Mouse (Mus musculus): ENCODE results near the gene Pcx. TPM values are rescaled to one million over a fixed set of nuclear protein-coding genes. Genes with fewer than 3 reads are reported as not detected.

Pcx gene
- polyA plus RNA-seq, 1 experiment from 2014 or later, result 28.9 TPM

- Histone ChIP-seq H3K9ac (ENCODE audit: low read length) (no peak overlapping the region), H3K4me1 (replicated peaks; ENCODE audit: control insufficient read depth, insufficient read depth) (no peaks in the 10 kb centered on the region), H3K27ac (replicated peaks) (peak overlapping the region; percentile 20), H3K36me3 (ENCODE audit: control insufficient read depth, insufficient read depth, low read length) (no peaks in the 10 kb centered on the region), H3K4me3 (ENCODE audit: low read depth, low read length) (no peak overlapping the region), H3K4me2 (replicated peaks; ENCODE audit: low read depth) (no peak overlapping the region), H3K27me3 (ENCODE audit: control insufficient read depth, insufficient read depth, low read length) (no peaks in the 10 kb centered on the region), H3K9me3 (ENCODE audit: control insufficient read depth, low read length) (no peaks in the 10 kb centered on the region)
- no peak for TF ChIP-seq EP300 (optimal IDR thresholded peaks at IDR 0.05)
- TF ChIP-seq CTCF (IDR thresholded peaks at IDR 0.05; ENCODE audit: low read depth), result no peak
- DNase-seq (ENCODE audit: low spot score) (no peak), ATAC-seq (ENCODE audit: low FRiP score, low TSS enrichment) (no peak)
- WGBS, result 83% methylated on average over 1 of the region's 1 CpGs
Measured at GRCm38 (mm10) chr19:4571658-4572057, 61.4 kb downstream of the Pcx start.

GRCm38 (mm10) chr19:4572061-4572460 lies 61.8 kb downstream of the Pcx start:
- Histone ChIP-seq H3K4me3 (ENCODE audit: low read depth, low read length) (no peak overlapping the region), H3K36me3 (ENCODE audit: control insufficient read depth, insufficient read depth, low read length) (no peaks in the 10 kb centered on the region), H3K9ac (ENCODE audit: low read length) (no peak overlapping the region), H3K4me1 (replicated peaks; ENCODE audit: control insufficient read depth, insufficient read depth) (no peaks in the 10 kb centered on the region), H3K27ac (replicated peaks) (peak overlapping the region; percentile 20; the same call in 1 of the 2 replicates), H3K9me3 (ENCODE audit: control insufficient read depth, low read length) (no peaks in the 10 kb centered on the region), H3K27me3 (ENCODE audit: control insufficient read depth, insufficient read depth, low read length) (no peaks in the 10 kb centered on the region), H3K4me2 (replicated peaks; ENCODE audit: low read depth) (no peak overlapping the region)
- ATAC-seq (ENCODE audit: low FRiP score, low TSS enrichment) (no peak), DNase-seq (ENCODE audit: low spot score) (no peak)
- TF ChIP-seq CTCF (IDR thresholded peaks at IDR 0.05; ENCODE audit: low read depth), result no peak
- no peak for TF ChIP-seq EP300 (optimal IDR thresholded peaks at IDR 0.05)
- WGBS, result 73% methylated on average over 4 of the region's 4 CpGs

- Histone ChIP-seq H3K27ac (replicated peaks) (no peak overlapping the region), H3K4me3 (ENCODE audit: low read depth, low read length) (no peak overlapping the region), H3K4me1 (replicated peaks; ENCODE audit: control insufficient read depth, insufficient read depth) (no peaks in the 10 kb centered on the region), H3K9me3 (ENCODE audit: control insufficient read depth, low read length) (no peaks in the 10 kb centered on the region), H3K9ac (ENCODE audit: low read length) (no peak overlapping the region), H3K4me2 (replicated peaks; ENCODE audit: low read depth) (no peak overlapping the region), H3K27me3 (ENCODE audit: control insufficient read depth, insufficient read depth, low read length) (no peaks in the 10 kb centered on the region), H3K36me3 (ENCODE audit: control insufficient read depth, insufficient read depth, low read length) (no peaks in the 10 kb centered on the region)
- DNase-seq (ENCODE audit: low spot score), result no peak
- no peak for ATAC-seq (ENCODE audit: low FRiP score, low TSS enrichment)
- WGBS, result 81% methylated on average over 8 of the region's 8 CpGs
- TF ChIP-seq EP300 (optimal IDR thresholded peaks at IDR 0.05) (no peak), CTCF (IDR thresholded peaks at IDR 0.05; ENCODE audit: low read depth) (no peak)
Measured at GRCm38 (mm10) chr19:4572467-4572866, 62.2 kb downstream of the Pcx start.

GRCm38 (mm10) chr19:4573241-4573640 lies 63.0 kb downstream of the Pcx start:
- Histone ChIP-seq H3K4me1 (replicated peaks; ENCODE audit: control insufficient read depth, insufficient read depth) (no peaks in the 10 kb centered on the region), H3K27me3 (ENCODE audit: control insufficient read depth, insufficient read depth, low read length) (no peaks in the 10 kb centered on the region), H3K9me3 (ENCODE audit: control insufficient read depth, low read length) (no peaks in the 10 kb centered on the region), H3K4me3 (ENCODE audit: low read depth, low read length) (no peak overlapping the region), H3K27ac (replicated peaks) (no peak overlapping the region), H3K4me2 (replicated peaks; ENCODE audit: low read depth) (no peak overlapping the region), H3K36me3 (ENCODE audit: control insufficient read depth, insufficient read depth, low read length) (no peaks in the 10 kb centered on the region), H3K9ac (ENCODE audit: low read length) (no peak overlapping the region)
- 74% methylated on average over 1 of the region's 1 CpGs for WGBS
- ATAC-seq (ENCODE audit: low FRiP score, low TSS enrichment), result no peak
- TF ChIP-seq CTCF (IDR thresholded peaks at IDR 0.05; ENCODE audit: low read depth) (peak; percentile 54), EP300 (optimal IDR thresholded peaks at IDR 0.05) (no peak)
- no peak for DNase-seq (ENCODE audit: low spot score)

- H3K9ac ChIP-seq (ENCODE audit: low read length), result no peak overlapping the region
- WGBS, result 62% methylated on average over 2 of the region's 2 CpGs
- H3K4me2 ChIP-seq (replicated peaks; ENCODE audit: low read depth), result no peak overlapping the region
- ATAC-seq (ENCODE audit: low FRiP score, low TSS enrichment), result no peak
- DNase-seq (ENCODE audit: low spot score), result no peak
- no peaks in the 10 kb centered on the region for H3K4me1 ChIP-seq (replicated peaks; ENCODE audit: control insufficient read depth, insufficient read depth)
- H3K27ac ChIP-seq (replicated peaks), result no peak overlapping the region
- H3K27me3 ChIP-seq (ENCODE audit: control insufficient read depth, insufficient read depth, low read length), result no peaks in the 10 kb centered on the region
- no peaks in the 10 kb centered on the region for H3K36me3 ChIP-seq (ENCODE audit: control insufficient read depth, insufficient read depth, low read length)
- H3K4me3 ChIP-seq (ENCODE audit: low read depth, low read length), result no peak overlapping the region
- no peak for TF ChIP-seq EP300 (optimal IDR thresholded peaks at IDR 0.05)
- TF ChIP-seq CTCF (IDR thresholded peaks at IDR 0.05; ENCODE audit: low read depth), result no peak
- H3K9me3 ChIP-seq (ENCODE audit: control insufficient read depth, low read length), result no peaks in the 10 kb centered on the region
Measured at GRCm38 (mm10) chr19:4578799-4579198, 68.5 kb downstream of the Pcx start.

GRCm38 (mm10) chr19:4579296-4579695 lies 69.0 kb downstream of the Pcx start:
- Histone ChIP-seq H3K4me3 (ENCODE audit: low read depth, low read length) (no peak overlapping the region), H3K9ac (ENCODE audit: low read length) (no peak overlapping the region), H3K36me3 (ENCODE audit: control insufficient read depth, insufficient read depth, low read length) (no peaks in the 10 kb centered on the region), H3K27me3 (ENCODE audit: control insufficient read depth, insufficient read depth, low read length) (no peaks in the 10 kb centered on the region), H3K9me3 (ENCODE audit: control insufficient read depth, low read length) (no peaks in the 10 kb centered on the region), H3K27ac (replicated peaks) (no peak overlapping the region), H3K4me2 (replicated peaks; ENCODE audit: low read depth) (no peak overlapping the region), H3K4me1 (replicated peaks; ENCODE audit: control insufficient read depth, insufficient read depth) (no peaks in the 10 kb centered on the region)
- TF ChIP-seq CTCF (IDR thresholded peaks at IDR 0.05; ENCODE audit: low read depth) (no peak), EP300 (optimal IDR thresholded peaks at IDR 0.05) (no peak)
- WGBS, result 35% methylated on average over 5 of the region's 5 CpGs
- ATAC-seq (ENCODE audit: low FRiP score, low TSS enrichment) (no peak; the same call in 1 of the 2 replicates), DNase-seq (ENCODE audit: low spot score) (no peak)

All from stomach, postnatal 0 days (tissue).